Mouse (Mus musculus) embryonic fibroblast, embryonic 13.5 days (primary cell): Measurements from ENCODE around the gene Tk1.

Experiments used
- CTCF ChIP-seq: IDR thresholded peaks from 2 replicates; pipeline ENCODE4 v1.5.1; 2011; ENCODE audit warnings: mild to moderate bottlenecking, control low read depth, low read length, moderate library complexity, borderline replicate concordance; ENCODE audit not compliant: insufficient read depth
- POLR2A ChIP-seq: IDR thresholded peaks from 2 replicates; pipeline ENCODE4 v1.6.1; 2011; ENCODE audit warnings: low read depth, mild to moderate bottlenecking, control low read depth, low read length, moderate library complexity

GRCm38 (mm10) chr11:117781993-117782704 lies 43.7 kb downstream of the Tk1 start, which contains the start of the genes Tmc8 and Tmc6:
- TF ChIP-seq CTCF, result no peak
- no peak for TF ChIP-seq POLR2A
